Mouse (Mus musculus) hindbrain, embryonic 11.5 days (tissue): Measurements from ENCODE around the gene Gpr62. TPM values are rescaled to one million over a fixed set of nuclear protein-coding genes. Genes with fewer than 3 reads are reported as not detected.

ENCODE experiments used
- ATAC-seq: fragments of 200-750 bp; cut with Nextera tagmentation; 2 replicates; pipeline ENCODE4 v1.8.0; 2017; ENCODE audit warnings: mild to moderate bottlenecking, moderate TSS enrichment, moderate library complexity; ENCODE audit not compliant: low FRiP score
- DNase-seq: peaks from one replicate; pipeline ENCODE4 v3.0.0-alpha.2; 2015; ENCODE audit warnings: low spot score
- H3K27ac ChIP-seq: fragments of 300-500 bp; sonication (generic); 2 replicates; pipeline ENCODE4 v1.5.1; 2014; ENCODE audit warnings: mild to moderate bottlenecking, low read depth, low read length
- H3K27me3 ChIP-seq: fragments of 300-500 bp; sonication (generic); 2 replicates; pipeline ENCODE4 v1.6.1; 2014; ENCODE audit warnings: mild to moderate bottlenecking, low read length, moderate library complexity, mixed read lengths; ENCODE audit not compliant: control insufficient read depth, insufficient read depth
- H3K36me3 ChIP-seq: fragments of 300-500 bp; sonication (generic); 2 replicates; pipeline ENCODE4 v1.6.1; 2014; ENCODE audit warnings: mild to moderate bottlenecking, low read length, moderate library complexity, mixed read lengths; ENCODE audit not compliant: control insufficient read depth, insufficient read depth
- H3K4me1 ChIP-seq: fragments of 300-500 bp; sonication (generic); replicated peaks from 2 replicates; pipeline ENCODE4 v1.6.1; 2014; ENCODE audit warnings: low read length, mixed read lengths; ENCODE audit not compliant: control insufficient read depth, insufficient read depth
- H3K4me2 ChIP-seq: fragments of 300-500 bp; sonication (generic); replicated peaks from 2 replicates; pipeline ENCODE4 v1.6.1; 2014; ENCODE audit warnings: mild to moderate bottlenecking, low read depth, low read length
- H3K4me3 ChIP-seq: fragments of 300-500 bp; sonication (generic); 2 replicates; pipeline ENCODE4 v1.5.1; 2014; ENCODE audit warnings: low read depth, low read length
- H3K9ac ChIP-seq: fragments of 300-500 bp; sonication (generic); 2 replicates; pipeline ENCODE4 v1.6.1; 2014; ENCODE audit warnings: low read depth, low read length
- H3K9me3 ChIP-seq: fragments of 300-500 bp; sonication (generic); 2 replicates; pipeline ENCODE4 v1.6.1; 2016; ENCODE audit warnings: low read length; ENCODE audit not compliant: control insufficient read depth
- WGBS: fragments of 180-500 bp; shearing (Covaris S2); extraction: QIAGEN DNeasy Blood & Tissue Kit; methylation state at CpG from one replicate; pipeline ENCODE4 v1.1.7; 2014; 5-methylcytosine and 5-hydroxymethylcytosine counted together
- polyA plus RNA-seq: library from polyadenylated mRNA; unstranded; fragments of >200 nt; fragmentation: Nextera tagmentation; extraction: Ambion mirVana; gene quantifications from 2 replicates; pipeline ENCODE4 v1.2.1, GENCODE M21; 2014

Gene Gpr62
- polyA plus RNA-seq, 1 experiment from 2014 or later = 0.22 TPM

GRCm38 (mm10) chr9:106485076-106485475, 19.3 kb upstream of the Gpr62 start:
- 0 out of 2 replicates have a peak, but pooled peaks cover 2% of the 10 kb centered on the region for H3K36me3 ChIP-seq
- H3K9me3 ChIP-seq = no peaks in the 10 kb centered on the region
- H3K4me3 ChIP-seq = no peak overlapping the region
- no peak overlapping the region for H3K9ac ChIP-seq
- H3K27ac ChIP-seq = no peak overlapping the region
- DNase-seq = no peak
- 87% methylated on average over 10 of the region's 10 CpGs for WGBS
- no peaks in the 10 kb centered on the region for H3K27me3 ChIP-seq
- no peaks in the 10 kb centered on the region for H3K4me1 ChIP-seq
- ATAC-seq = no peak
- no peak overlapping the region for H3K4me2 ChIP-seq

- H3K4me1 ChIP-seq = no peaks in the 10 kb centered on the region
- H3K4me2 ChIP-seq = no peak overlapping the region
- H3K27me3 ChIP-seq = no peaks in the 10 kb centered on the region
- WGBS = 89% methylated on average over 17 of the region's 17 CpGs
- no peak overlapping the region for H3K27ac ChIP-seq
- H3K9ac ChIP-seq = no peak overlapping the region
- DNase-seq (no peak), ATAC-seq (no peak)
- H3K9me3 ChIP-seq = no peaks in the 10 kb centered on the region
- H3K36me3 ChIP-seq = 0 out of 2 replicates have a peak, but pooled peaks cover 2% of the 10 kb centered on the region
- H3K4me3 ChIP-seq = no peak overlapping the region
Observed at GRCm38 (mm10) chr9:106483606-106484005, 17.9 kb upstream of the Gpr62 start.

GRCm38 (mm10) chr9:106483136-106483535, 17.4 kb upstream of the Gpr62 start:
- WGBS = 97% methylated on average over 10 of the region's 10 CpGs
- Histone ChIP-seq H3K36me3 (0 out of 2 replicates have a peak, but pooled peaks cover 2% of the 10 kb centered on the region), H3K9ac (no peak overlapping the region), H3K4me3 (no peak overlapping the region), H3K4me1 (0 out of 2 replicates have a peak, but pooled peaks cover under 1% of the 10 kb centered on the region), H3K27ac (no peak overlapping the region), H3K4me2 (no peak overlapping the region), H3K27me3 (no peaks in the 10 kb centered on the region), H3K9me3 (no peaks in the 10 kb centered on the region)
- ATAC-seq = no peak
- DNase-seq = no peak

- no peak overlapping the region for H3K27ac ChIP-seq
- H3K4me3 ChIP-seq = no peak overlapping the region
- WGBS = 90% methylated on average over 16 of the region's 17 CpGs
- H3K36me3 ChIP-seq = 0 out of 2 replicates have a peak, but pooled peaks cover 2% of the 10 kb centered on the region
- no peak overlapping the region for H3K9ac ChIP-seq
- H3K4me1 ChIP-seq = peaks cover 5% of the 10 kb centered on the region; the same call in 1 of the 2 replicates
- no peaks in the 10 kb centered on the region for H3K9me3 ChIP-seq
- DNase-seq = no peak
- H3K4me2 ChIP-seq = no peak overlapping the region
- ATAC-seq = no peak
- no peaks in the 10 kb centered on the region for H3K27me3 ChIP-seq
Observed at GRCm38 (mm10) chr9:106482578-106483115, 16.9 kb upstream of the Gpr62 start.

GRCm38 (mm10) chr9:106481676-106482075, 15.9 kb upstream of the Gpr62 start:
- no peak for ATAC-seq
- H3K4me2 ChIP-seq = no peak overlapping the region
- H3K36me3 ChIP-seq = 0 out of 2 replicates have a peak, but pooled peaks cover 2% of the 10 kb centered on the region
- no peak for DNase-seq
- peaks cover 5% of the 10 kb centered on the region; the same call in 1 of the 2 replicates for H3K4me1 ChIP-seq
- H3K4me3 ChIP-seq = no peak overlapping the region
- H3K27me3 ChIP-seq = no peaks in the 10 kb centered on the region
- H3K9ac ChIP-seq = no peak overlapping the region
- no peak overlapping the region for H3K27ac ChIP-seq
- 93% methylated on average over 13 of the region's 13 CpGs for WGBS
- H3K9me3 ChIP-seq = no peaks in the 10 kb centered on the region

- Histone ChIP-seq H3K4me1 (peaks cover 5% of the 10 kb centered on the region; the same call in 1 of the 2 replicates), H3K27ac (no peak overlapping the region), H3K27me3 (no peaks in the 10 kb centered on the region), H3K4me2 (no peak overlapping the region), H3K9ac (no peak overlapping the region), H3K36me3 (0 out of 2 replicates have a peak, but pooled peaks cover 2% of the 10 kb centered on the region), H3K9me3 (no peaks in the 10 kb centered on the region), H3K4me3 (no peak overlapping the region)
- 96% methylated on average over 14 of the region's 15 CpGs for WGBS
- DNase-seq (no peak), ATAC-seq (no peak)
Observed at GRCm38 (mm10) chr9:106481075-106481474, 15.3 kb upstream of the Gpr62 start.

GRCm38 (mm10) chr9:106480541-106480940, 14.8 kb upstream of the Gpr62 start:
- no peak for ATAC-seq
- Histone ChIP-seq H3K27ac (no peak overlapping the region), H3K9me3 (no peaks in the 10 kb centered on the region), H3K27me3 (no peaks in the 10 kb centered on the region), H3K4me3 (no peak overlapping the region), H3K9ac (no peak overlapping the region), H3K4me1 (peaks cover 5% of the 10 kb centered on the region; the same call in 1 of the 2 replicates), H3K4me2 (no peak overlapping the region), H3K36me3 (0 out of 2 replicates have a peak, but pooled peaks cover 2% of the 10 kb centered on the region)
- 94% methylated on average over 7 of the region's 7 CpGs for WGBS
- DNase-seq = no peak

- WGBS = 85% methylated on average over 9 of the region's 9 CpGs
Observed at GRCm38 (mm10) chr9:106478101-106478500, 12.4 kb upstream of the Gpr62 start.

GRCm38 (mm10) chr9:106477649-106478048, 11.9 kb upstream of the Gpr62 start:
- Histone ChIP-seq H3K27me3 (no peaks in the 10 kb centered on the region), H3K4me3 (peak overlapping the region; percentile 74), H3K4me2 (peak overlapping the region; percentile 93), H3K36me3 (no peaks in the 10 kb centered on the region), H3K4me1 (peaks cover 7% of the 10 kb centered on the region; the same call in 1 of the 2 replicates), H3K9me3 (no peaks in the 10 kb centered on the region), H3K9ac (peak overlapping the region; percentile 56), H3K27ac (no peak overlapping the region)
- no peak for ATAC-seq
- 4% methylated on average over 16 of the region's 16 CpGs for WGBS
- no peak for DNase-seq

More at GRCm38 (mm10) chr9:106478101-106478500, 12.4 kb upstream of the Gpr62 start:
- Histone ChIP-seq H3K9me3 (no peaks in the 10 kb centered on the region), H3K4me2 (peak overlapping the region; percentile 93), H3K4me1 (peaks cover 7% of the 10 kb centered on the region; the same call in 1 of the 2 replicates), H3K36me3 (no peaks in the 10 kb centered on the region), H3K27ac (no peak overlapping the region), H3K27me3 (no peaks in the 10 kb centered on the region), H3K9ac (no peak overlapping the region; the same call in 1 of the 2 replicates), H3K4me3 (peak overlapping the region; percentile 74)
- ATAC-seq (no peak), DNase-seq (no peak)
